Comparison of ENCODE assay signal across 15 mouse cellular contexts in genomic region chr9:99390716-99391115, GRCm38 (mm10).
"Had no signal": no experiment of that assay in that cellular context is flagged by ENCODE, and none has a peak within 500 bp of the region (broad histone marks: within the 10 kb centered on the region; RNA-seq: fewer than 3 reads in every experiment).

No protein-coding gene starts in this region.

- DNase-seq: kidney, postnatal 10 days; kidney, postnatal 4 days; lung, embryonic 14.5 days; lung, postnatal 10 days; lung, postnatal 4 days; right cerebral cortex, postnatal 14 days; thymus, adult 2 months; thymus, postnatal 25 days had no signal

- ATAC-seq: midbrain, embryonic 16.5 days had no signal

- H3K9ac ChIP-seq: intestine, embryonic 15.5 days; limb, embryonic 15.5 days; lung, embryonic 14.5 days; midbrain, embryonic 12.5 days; neural tube, embryonic 13.5 days had no signal

- H3K4me2 ChIP-seq: intestine, embryonic 15.5 days; limb, embryonic 15.5 days; lung, embryonic 14.5 days; midbrain, embryonic 12.5 days; neural tube, embryonic 13.5 days had no signal

- H3K27me3 ChIP-seq: intestine, embryonic 15.5 days; limb, embryonic 15.5 days; midbrain, embryonic 12.5 days; neural tube, embryonic 13.5 days had no signal

- H3K9me3 ChIP-seq: intestine, embryonic 15.5 days; limb, embryonic 15.5 days; midbrain, embryonic 12.5 days; neural tube, embryonic 13.5 days had no signal

- H3K36me3 ChIP-seq: intestine, embryonic 15.5 days had no signal

- H3K27ac ChIP-seq: intestine, embryonic 15.5 days; limb, embryonic 15.5 days; midbrain, embryonic 12.5 days; neural tube, embryonic 13.5 days; stomach, postnatal 0 days had no signal

- H3K4me1 ChIP-seq: intestine, embryonic 15.5 days; midbrain, embryonic 12.5 days had no signal

- H3K4me3 ChIP-seq: intestine, embryonic 15.5 days; left cerebral cortex, adult 2 months; limb, embryonic 15.5 days; midbrain, embryonic 12.5 days; neural tube, embryonic 13.5 days had no signal
